Mouse (Mus musculus) thymus, postnatal 10 days (tissue): ENCODE measurements around the gene Lgalsl.

Experiments
- DNase-seq, 2 experiments: peaks; one replicate each; pipeline ENCODE4 v3.0.0; 2021; ENCODE audit warnings: low spot score in 2 of 2

The Lgalsl gene

DNA sequence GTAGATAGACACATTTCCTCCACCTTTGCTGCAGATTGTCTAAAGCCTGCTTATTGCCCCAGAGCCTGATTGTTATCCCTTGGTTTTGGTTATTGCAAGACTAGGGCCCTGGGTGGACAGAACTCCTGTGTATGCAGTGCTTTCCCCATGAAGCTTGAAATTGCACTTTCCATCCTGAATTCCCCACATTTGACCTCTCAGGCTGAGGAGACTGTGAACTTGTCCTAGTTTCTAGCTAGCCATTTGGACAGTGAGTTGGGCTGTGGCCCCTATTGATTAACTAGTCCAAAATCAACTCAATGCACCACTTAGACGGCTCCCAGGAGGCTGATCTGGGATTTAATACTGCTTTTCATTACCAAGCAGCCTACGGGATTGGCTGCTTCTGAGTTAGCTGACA lies 6.9 kb downstream of the Lgalsl start:
- no peak for DNase-seq

DNA sequence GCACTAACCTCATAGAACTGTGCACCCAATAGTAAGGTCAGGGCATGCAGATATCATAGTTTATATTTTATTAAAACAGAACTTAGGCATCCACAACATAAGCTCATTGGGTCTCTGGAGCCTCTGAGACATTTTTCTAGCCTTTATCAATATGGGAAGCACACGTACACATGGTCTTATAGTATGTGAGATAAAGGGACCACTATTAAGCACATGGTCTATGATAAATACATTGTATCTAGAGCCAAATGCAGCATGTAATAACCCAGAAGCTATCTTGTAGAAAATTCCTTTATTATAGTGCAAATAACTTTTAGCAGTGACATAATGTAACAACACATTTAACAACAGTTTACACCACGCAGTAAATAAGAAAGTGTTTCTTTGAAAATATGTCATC lies 7.6 kb downstream of the Lgalsl start:
- no peak for DNase-seq

DNA sequence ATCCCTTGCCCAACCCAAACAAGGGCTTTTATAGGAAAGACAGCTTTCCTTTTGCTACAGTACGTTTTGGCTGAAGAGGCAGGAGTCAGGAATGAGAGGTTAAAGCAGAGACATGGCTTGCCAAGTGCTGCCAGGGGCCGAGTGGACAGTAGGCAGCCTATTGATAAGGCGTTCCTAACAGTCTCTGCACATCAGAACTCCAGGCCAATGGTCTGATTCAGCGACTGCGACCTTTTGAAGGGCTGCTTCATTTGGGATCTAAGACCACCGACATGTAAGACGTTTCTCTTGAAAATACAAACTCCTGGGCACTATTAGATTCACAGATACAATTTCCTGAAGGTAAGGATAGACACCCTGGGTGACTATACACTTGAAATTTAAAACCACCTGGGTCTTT lies 9.5 kb downstream of the Lgalsl start:
- DNase-seq, result no peak

DNA sequence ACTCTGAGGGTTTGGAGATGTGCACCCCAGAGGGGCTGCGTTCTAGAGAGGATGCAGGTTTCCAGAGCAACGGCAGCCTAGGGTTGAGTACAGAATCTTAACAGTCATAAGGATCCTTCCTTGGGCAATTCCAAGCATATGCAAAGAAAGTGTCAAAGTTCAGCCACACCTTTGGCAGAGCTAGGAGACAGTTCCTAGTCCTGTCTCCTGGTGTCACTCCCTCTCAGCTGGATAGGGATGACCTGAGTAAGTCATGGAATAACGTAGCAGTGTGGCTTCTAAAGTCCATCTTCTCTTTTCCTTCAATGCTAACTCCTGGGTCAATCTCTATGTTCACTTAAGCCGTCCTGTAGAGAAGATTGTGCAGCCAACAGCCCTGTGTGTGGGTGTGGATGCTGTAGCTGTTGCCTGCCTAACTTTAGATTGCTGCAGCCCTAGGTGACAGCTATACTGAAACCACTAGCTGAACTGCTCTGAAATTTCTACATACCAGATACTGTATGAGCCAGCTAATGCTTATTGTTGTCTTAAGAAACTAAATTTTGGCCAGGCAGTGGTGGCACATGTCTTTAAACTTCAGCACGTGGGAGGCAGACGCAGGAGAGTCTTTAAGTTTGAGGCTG lies 16.8 kb downstream of the Lgalsl start:
- no peak for DNase-seq

DNA sequence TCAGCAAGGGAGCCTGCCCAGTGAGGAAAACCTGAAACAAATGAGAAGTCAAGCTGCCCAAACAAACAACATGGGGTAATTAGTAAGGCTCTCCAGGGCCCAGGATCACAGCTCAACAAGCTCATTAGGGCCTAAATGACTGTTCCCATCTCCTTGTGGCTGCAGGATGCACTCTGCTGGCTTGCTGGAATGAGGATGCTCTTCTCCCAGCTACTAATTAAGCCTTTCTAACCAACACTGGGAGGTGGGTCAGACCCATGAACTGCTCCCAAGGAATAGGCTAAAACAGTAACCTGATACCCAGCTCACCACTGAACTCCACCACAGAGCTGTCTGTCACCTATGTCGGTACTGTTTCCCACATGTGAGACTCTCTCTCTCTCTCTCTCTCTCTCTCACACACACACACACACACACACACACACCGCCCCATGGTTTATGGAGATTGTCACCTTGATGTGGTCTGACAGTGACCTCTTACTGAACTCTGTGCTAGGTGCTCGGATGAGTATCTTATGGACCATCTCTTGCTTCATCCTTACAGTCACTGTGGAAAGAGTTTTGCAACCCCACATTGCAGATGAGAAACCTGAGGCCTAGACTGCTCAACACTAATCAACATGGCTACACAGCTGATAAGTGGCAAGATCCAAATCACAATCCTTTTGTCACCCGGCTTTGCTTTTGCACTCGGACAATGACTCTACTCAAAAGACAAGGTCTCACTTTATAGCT lies 18.5 kb downstream of the Lgalsl start:
- no peak for DNase-seq

DNA sequence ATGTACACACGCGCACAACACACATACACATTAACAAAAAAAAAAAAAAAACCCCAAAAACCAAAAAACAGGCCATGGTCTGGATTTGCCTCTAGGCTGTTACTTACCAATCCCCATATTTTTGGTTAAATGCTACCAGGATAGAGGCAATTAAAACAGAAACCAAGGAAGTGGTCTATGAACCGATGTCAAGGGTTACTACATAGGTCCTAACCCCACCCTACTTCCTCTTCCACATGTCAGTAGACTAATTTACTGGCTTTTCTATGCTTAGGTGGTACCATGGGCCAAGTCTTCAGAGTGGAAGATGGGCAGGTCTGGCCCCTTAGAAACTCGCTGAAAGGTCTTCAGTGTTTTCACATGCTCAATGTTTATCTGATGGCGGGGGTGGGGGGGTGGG lies 24.2 kb downstream of the Lgalsl start:
- no peak for DNase-seq

DNA sequence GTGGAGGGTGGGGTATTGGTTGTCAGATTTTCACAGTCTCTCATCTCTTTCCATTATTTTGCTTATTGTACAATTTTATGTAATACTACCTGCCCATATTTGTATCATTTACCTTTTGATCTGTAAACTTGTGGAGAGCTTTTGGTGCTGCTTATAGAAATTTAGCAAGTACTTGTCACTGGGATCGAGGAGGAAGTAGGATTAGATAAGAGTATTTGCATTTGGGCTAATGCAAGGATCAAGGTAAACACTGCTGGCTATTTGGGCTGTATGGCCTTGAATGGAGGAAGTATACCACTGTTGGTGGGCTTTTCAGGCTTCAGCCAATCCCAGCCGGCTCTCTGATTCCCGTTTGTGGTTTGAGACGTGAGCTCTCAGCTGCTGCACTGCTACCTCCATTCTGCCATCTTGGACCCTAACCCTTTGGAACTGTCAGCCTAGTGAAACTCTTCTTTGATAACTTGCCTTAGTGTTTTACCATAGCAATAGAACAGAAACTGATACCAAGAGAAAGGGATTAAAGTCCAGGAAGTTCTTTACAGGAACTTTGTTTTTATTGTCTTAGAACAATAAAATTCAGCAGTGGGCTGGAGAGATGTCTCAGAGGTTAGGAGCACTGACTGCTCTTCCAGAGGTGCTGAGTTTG lies 25.1 kb downstream of the Lgalsl start:
- no peak for DNase-seq

DNA sequence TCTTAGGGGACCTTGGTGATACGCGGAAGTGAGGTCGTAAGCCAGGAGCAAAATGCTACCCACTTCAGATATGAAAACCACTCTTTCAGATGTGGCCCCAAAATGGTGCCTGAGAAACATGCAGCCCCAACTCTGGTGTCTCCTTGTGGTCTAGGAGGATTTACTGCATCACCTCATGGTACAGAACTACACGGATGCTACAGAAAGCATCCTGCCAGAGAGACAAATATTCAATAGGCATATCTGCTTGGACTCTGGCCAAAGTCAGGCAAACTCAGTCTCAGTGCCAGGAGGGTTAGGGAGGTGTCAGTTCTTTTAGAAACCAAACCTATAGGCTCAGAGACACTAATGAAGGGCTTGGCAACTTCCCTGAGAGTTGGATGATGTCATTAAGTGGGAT lies 26.4 kb downstream of the Lgalsl start:
- no peak for DNase-seq

DNA sequence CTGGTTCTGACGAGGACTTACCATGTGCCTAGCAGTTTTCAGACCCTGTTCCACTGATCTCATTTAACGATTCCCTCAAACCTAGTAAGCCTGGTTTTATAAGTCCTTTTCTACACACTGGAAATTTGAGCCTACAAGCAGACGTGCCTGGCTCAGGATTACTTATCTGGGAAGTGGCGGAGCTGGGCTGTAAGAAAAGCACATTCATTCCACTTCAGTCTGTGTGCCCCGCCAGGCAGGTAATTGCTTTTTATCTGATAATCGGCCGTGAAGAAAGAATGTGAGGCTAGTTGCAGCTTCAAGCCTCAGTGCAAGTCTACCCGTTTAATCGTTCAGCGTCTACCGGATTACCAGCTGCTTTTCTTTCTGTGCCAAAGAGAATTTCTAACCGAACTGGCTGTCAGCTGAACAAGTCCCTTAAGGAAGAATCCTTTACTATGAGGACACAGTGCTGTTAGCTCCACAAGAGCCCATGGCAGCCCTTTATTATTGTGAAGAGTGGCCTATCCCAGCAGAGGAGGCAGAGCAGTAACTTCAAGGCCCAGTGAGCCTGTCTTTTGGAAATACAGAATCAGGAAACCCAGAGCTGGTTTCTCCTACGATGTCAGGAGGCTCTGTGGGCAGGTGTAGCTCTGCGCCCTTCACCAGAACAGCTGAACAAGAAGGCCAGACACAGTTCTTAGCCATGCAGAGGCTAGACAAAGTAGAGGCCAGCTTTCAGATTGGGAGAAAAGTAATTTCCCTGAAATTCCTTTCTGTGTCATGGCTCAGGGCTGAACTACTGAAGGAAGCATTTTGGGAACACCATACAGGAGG lies 30.4 kb downstream of the Lgalsl start:
- DNase-seq, result no peak

DNA sequence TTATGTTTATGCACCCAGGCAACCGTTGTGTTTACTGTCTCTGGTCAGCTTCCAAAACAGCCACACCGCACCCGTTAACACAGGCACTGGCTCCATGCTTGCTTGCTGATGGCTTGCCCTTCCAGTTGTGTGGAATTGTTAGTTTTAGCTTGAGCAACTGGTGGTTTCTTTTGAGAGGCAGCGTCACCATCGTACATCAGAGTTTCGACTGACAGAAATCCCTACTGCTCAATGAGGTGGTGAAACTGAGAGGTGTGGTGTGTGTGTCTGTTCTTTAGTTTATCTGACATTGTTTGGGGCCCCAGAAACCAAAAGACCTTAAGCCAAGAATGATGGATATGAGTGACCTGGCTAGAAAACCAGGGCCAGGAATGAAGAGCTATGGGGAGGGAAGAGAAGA lies 33.0 kb downstream of the Lgalsl start:
- DNase-seq, result no peak

DNA sequence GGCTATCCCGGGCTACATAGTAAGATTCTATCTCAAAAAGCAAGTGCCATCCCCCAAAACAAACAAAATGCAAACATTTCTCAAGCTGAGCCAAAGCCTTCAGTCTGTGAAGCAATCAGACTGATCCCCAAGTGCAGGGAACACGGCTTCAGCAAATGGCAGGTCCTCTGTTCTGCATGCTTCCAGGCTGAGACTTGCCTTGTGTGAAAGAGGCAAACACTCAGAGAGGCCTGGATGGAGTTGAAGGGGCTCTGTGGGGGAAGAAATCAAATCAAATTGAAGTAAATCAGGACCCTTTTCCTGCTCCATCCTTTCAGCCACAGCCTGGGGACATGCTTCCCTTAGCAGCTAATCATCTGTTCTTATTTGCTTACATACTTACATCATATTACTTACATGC lies 35.4 kb downstream of the Lgalsl start:
- no peak for DNase-seq

DNA sequence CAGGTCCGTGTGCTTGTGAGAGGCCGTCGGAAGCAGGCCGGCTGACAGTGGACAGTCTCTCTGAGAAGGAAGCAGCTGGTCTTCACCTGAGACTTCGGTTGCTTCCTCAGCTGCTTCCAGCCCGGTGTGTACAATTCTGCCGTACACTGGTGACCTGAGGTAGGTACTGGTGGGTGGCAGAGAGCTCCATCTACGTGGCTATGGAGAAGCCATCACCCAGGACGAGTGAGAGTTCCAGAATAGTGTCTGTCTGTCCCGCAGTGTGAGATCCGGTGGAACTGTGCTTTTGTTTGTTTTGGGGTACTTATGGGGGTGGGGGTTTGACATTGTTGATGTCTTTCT lies 36.0 kb downstream of the Lgalsl start:
- no peak for DNase-seq

DNA sequence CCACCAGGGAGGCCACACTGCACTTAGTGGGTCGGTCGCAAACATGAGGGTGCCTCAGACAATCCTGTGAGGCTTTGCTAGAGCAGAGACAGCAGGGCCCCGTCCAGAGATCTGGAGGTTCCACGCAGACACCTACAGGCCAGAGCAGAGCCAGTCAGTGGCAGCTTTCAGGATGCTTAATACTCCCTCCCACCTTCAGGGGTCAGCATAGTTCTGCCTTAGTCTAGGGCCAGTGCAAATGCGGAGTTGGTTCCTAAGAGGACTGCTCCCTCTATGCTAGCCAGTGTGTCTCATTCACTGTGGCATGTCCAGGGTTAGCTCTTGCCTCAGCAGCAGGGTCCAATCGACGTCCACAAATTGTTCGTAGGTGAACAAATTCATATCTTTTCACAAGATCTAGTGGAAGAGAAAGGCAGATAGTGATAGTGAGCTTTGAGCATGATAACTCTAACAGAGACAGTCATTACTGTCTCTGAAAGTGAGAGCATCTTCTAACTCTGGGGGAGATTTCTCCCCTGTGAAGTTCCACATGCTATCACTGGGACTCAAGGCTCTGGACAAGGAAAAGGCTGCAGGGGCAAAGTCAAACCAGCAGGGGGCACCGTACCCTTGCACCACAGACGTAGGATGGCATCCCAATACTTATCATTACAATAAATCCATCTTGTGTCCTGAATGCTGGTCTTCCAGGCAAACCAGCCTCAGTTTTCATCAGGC lies 36.5 kb downstream of the Lgalsl start:
- DNase-seq, result peak; percentile 44 to 78

DNA sequence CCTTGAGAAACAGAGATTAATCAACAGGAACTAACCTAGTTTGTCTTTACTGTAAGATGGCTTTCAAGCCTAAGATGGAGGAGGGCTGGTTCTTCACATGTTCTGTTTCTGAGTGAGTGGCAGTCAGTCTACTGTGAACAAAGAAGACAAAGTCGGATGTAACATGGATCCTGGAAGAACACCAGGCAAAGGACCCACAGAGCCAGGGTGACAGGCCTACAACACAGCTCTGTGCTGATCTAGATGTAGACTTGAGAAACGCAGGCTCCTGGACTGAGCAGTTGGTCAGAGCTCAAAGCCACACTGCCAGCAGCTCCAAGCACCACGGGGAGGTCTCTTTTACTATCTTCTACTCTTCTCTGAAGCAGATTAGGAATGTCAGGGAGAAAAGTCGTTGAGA lies 37.2 kb downstream of the Lgalsl start:
- DNase-seq, result no peak

DNA sequence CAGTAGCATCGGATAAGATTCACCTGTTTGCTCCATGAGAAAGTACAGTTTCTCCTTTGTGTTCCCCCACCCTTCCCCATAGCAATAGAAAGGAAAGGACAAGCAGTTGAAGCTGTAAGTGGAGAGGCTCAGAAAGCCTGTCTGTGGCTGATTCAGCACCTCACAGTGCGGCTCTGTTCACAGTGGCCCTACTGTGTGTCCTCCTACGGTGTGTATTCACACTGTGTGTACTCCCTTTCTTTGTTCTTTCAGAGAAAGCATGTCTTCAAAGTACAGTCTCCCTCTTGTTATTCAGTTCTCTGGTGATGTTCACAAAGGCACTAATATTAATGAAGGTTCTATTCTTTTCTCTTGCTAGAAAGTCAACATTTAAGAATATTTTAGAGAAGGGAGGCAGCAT lies 38.2 kb downstream of the Lgalsl start:
- DNase-seq, result no peak

DNA sequence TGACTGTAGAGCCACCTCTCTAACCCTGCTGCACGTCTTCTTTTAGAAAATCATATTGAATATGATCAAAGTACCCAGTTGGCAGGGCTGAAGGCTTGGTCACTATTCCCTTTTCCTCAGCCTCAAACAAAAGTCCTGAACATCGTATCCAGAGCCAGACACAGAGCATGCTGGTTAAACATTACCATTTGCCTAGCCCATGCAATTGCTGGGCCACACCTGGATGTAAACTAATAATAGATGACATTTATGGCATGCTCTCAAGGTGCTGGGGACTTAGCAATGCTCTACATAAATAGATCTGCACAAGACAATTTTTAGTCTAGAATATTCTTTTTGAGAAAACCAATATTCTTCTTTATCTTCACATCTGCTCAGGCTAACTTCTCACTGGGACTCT lies 39.5 kb downstream of the Lgalsl start:
- no peak for DNase-seq

DNA sequence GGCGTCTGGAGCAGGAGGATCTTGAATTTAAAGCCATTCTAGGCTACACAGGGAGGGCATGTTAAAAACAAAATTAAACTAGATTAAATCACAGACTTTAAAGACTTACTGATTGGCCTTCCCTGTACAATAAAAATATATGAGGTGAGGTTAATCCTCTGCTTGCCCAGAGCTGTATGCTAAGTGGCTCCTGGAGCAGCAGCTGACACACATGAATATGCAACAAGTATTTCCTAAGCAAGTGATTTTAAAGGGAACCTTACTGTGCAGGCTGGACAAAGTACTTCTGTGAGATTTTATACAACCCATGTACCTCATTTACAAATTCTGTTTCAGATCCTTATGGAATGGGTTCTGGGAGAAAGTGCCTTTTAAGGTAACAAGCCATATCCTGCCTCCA lies 41.8 kb downstream of the Lgalsl start:
- DNase-seq, result no peak

DNA sequence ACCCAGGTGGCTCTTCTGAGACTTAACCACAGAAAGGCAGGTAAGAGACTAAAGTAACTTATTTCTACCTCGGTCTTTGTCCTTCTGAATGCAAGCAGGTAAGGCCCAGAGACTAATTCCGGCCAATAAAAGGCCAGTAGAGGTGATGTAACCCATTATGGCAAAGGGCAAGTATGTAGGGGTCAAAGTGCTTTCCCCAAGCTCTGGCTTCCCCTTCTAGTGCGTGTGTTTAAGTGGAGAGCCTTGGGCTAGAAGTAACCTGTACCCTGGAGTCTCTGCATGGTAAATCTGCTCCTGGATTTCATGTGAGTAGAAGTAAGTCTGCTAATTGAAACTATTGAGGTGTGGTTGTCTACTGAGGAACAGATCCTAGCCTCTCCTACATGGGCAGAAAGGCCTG lies 42.8 kb downstream of the Lgalsl start:
- no peak for DNase-seq

DNA sequence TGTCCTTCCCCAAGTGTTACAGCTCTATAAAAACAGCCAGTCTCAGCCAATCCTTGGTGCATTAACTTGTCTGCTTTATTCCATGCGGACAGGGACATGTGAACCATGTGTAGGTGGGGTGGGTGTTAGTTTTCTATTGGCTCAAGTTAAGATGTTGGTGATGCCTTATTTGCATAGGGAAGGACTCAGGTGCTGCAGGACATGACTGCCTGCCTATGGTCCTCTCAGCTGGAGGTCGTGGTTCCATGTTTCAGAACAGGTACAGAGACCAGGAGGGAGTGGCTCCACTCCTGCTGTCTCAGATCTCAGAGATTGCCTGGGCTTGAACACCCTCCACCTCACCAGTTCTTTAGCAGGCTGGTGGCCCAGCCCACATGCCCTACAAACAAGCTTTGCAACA lies 44.7 kb downstream of the Lgalsl start:
- DNase-seq, result no peak

DNA sequence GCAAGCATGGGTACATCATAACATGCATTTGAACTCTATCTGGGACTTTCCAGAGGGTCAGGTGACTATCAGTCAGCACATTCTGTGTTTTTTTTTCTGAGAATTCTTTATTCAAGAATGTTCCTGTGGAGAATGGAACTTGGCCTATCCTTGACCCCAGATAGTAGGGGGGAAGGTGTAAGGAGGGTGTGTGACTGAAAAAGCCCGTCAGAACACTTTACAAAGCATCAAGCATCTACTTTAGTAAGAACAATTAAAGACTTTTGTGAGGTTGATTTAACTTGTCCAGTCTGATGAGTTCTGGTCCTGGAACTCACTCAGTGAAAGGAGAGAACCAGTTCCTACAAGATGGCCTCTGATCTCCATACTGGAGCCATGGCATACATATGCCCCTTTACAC lies 45.7 kb downstream of the Lgalsl start:
- DNase-seq, result no peak

DNA sequence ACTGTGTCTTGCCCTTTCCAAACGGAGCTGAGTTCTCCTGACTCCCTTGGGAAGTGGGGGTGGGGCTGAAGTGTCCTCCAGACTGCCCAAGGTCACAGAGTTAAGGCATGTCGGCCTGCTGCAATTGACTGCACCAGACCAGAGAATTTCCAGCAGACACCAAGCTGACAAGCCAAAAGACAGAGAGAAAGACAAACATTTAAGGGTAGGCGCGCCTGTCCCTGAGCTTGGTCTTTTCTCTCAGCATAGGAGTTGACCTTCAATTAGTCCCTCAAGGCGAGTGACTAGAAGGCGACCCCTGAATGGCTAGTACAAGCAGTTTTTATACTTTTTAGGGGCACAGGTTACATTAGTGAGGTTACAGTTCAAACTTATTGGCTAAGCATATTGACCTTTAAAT lies 46.1 kb downstream of the Lgalsl start:
- DNase-seq, result no peak

DNA sequence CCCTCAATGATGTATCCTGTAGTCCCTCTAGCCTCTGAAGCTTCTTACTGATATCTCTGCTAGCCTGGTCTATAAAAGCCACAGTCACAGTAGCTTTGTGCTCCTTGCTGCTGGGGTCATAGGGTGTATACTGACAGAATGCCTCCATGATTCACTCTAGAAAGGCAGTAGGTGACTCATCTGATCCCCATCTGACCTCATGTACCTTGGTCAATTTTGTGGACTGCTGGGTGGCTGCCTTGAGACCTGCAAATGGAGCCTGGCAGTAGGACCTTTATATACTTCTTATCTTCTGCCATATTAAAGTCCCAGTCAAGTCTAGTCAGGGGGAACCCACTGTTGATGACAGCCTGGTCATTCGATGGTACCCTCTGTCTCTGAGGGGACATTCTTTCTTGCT lies 47.4 kb downstream of the Lgalsl start:
- no peak for DNase-seq
